Mouse (Mus musculus): Measurements from ENCODE around the gene Lmx1b. TPM values are rescaled to one million over a fixed set of nuclear protein-coding genes. Genes with fewer than 3 reads are reported as not detected.

Lmx1b gene
- polyA plus RNA-seq, 1 experiment from 2014 or later: 0.94 TPM

DNA sequence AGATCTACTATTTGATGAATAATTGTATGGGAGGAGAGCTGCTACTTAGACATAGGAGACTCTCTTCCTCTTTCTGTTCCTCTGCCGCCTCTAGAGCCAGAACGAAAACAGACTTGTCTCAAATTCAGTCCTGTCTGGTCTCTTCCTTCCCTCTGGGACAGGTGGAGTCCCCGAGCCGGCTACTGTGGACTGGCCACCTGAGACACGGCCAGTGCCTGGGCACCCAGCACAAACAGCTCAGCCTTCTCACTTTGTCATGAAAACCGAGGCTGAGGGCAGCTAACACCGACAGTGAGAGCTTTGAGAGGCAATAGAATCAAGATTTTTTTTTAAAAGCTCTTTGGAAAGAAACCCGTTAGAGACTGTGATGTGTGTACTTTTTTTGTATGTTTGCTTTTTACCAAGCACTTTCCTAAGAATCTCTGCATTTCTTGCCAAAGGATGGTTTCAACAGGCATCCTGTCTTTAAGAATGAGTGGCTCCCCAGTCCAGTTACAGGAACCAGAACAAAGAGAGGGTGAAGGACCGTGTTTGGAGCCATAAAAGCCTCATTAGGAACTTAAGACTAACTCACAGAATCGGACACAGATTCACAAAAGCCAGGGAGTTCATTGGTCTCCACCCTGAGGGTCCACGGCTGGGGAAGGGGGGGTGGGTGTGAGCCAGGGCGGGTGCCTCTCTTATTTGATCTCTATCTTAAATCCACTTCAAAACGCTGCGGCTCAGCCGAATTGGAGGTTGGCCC is 5.4 kb upstream of the Lmx1b start:
- Histone ChIP-seq H3K4me2 (replicated peaks; ENCODE audit: low read depth, low read length) (no peak overlapping the region), H3K36me3 (ENCODE audit: insufficient read depth, low read length) (no peaks in the 10 kb centered on the region), H3K4me1 (ENCODE audit: insufficient read depth, low read length) (peaks cover 26% of the 10 kb centered on the region), H3K27ac (ENCODE audit: low read length) (no peak overlapping the region), H3K9me3 (ENCODE audit: low read length) (no peaks in the 10 kb centered on the region), H3K9ac (replicated peaks; ENCODE audit: low read length) (no peak overlapping the region), H3K4me3 (ENCODE audit: low read length) (no peak overlapping the region), H3K27me3 (ENCODE audit: insufficient read depth, low read length) (peaks cover 74% of the 10 kb centered on the region)
- 15% methylated on average over 15 of the region's 15 CpGs for WGBS
- no peak for ATAC-seq (ENCODE audit: low FRiP score, low TSS enrichment)

GRCm38 (mm10) chr2:33643721-33644713 is 3.7 kb upstream of the Lmx1b start:
- Histone ChIP-seq H3K4me2 (replicated peaks; ENCODE audit: low read depth, low read length) (no peak overlapping the region), H3K27ac (ENCODE audit: low read length) (no peak overlapping the region), H3K27me3 (ENCODE audit: insufficient read depth, low read length) (peaks cover 90% of the 10 kb centered on the region), H3K9me3 (ENCODE audit: low read length) (no peaks in the 10 kb centered on the region), H3K4me3 (ENCODE audit: low read length) (no peak overlapping the region), H3K4me1 (ENCODE audit: insufficient read depth, low read length) (peaks cover 27% of the 10 kb centered on the region), H3K9ac (replicated peaks; ENCODE audit: low read length) (no peak overlapping the region), H3K36me3 (ENCODE audit: insufficient read depth, low read length) (no peaks in the 10 kb centered on the region)
- WGBS: 24% methylated on average over 50 of the region's 50 CpGs
- no peak for ATAC-seq (ENCODE audit: low FRiP score, low TSS enrichment)

GRCm38 (mm10) chr2:33642650-33643458 is 2.5 kb upstream of the Lmx1b start:
- ATAC-seq (ENCODE audit: low FRiP score, low TSS enrichment): peak; percentile 51; the same call in 1 of the 2 replicates
- WGBS: 2% methylated on average over 42 of the region's 42 CpGs
- Histone ChIP-seq H3K9ac (replicated peaks; ENCODE audit: low read length) (no peak overlapping the region), H3K4me3 (ENCODE audit: low read length) (peak overlapping the region; percentile 31), H3K36me3 (ENCODE audit: insufficient read depth, low read length) (no peaks in the 10 kb centered on the region), H3K27me3 (ENCODE audit: insufficient read depth, low read length) (peaks cover 100% of the 10 kb centered on the region), H3K4me2 (replicated peaks; ENCODE audit: low read depth, low read length) (peak overlapping the region; percentile 70), H3K9me3 (ENCODE audit: low read length) (no peaks in the 10 kb centered on the region), H3K4me1 (ENCODE audit: insufficient read depth, low read length) (peaks cover 23% of the 10 kb centered on the region), H3K27ac (ENCODE audit: low read length) (no peak overlapping the region)

- peak overlapping the region; percentile 70 for H3K4me2 ChIP-seq (replicated peaks; ENCODE audit: low read depth, low read length)
- 0 out of 2 replicates have a peak, but pooled peaks have one; percentile 10 for ATAC-seq (ENCODE audit: low FRiP score, low TSS enrichment)
Observed at GRCm38 (mm10) chr2:33641859-33642571, 1.7 kb upstream of the Lmx1b start.

DNA sequence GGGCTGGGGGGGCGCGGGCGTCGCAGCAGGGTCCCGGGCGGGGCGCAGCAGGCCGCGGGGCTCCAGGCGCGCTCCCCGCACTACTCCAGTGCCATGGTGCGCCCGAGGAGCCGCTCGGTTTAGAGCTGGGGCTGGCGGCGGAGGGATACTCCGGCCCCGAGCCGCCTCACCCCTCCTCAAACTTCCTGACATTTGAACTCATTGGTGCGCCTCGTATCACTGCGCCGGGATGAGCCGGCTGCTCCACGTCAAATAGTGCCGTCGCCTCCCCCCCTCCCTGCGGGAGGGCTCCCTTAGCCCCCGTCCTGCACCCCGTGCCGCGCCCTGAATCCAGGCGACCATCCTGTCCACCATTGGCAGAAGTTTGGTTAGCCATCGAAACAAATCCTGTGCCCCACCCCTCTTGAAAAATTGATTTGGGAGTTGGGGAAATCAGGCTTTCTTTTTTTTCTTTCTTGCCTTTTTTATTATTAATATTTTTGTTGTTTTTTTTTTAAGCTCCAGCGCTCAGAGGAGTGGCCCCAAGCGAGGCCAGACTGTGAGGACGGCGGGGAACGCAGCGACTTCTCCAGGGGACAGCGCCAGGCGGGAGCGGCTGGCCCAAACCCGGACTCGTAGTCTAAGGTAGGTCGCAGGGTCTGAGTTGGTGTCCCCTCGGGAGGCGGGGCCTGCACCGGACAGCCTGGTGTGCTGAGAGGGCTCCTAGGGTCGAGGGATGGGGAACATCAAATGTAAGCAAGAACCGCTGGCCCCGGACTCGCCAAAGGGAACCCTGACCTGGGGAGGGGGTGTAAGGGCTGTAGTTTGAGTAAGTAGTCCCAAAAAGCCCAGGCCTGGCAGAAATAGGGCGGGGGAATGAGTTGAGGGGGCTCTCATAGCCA is 907 bp upstream of the Lmx1b start:
- Histone ChIP-seq H3K9ac (replicated peaks; ENCODE audit: low read length) (peak overlapping the region; percentile 61), H3K36me3 (ENCODE audit: insufficient read depth, low read length) (no peaks in the 10 kb centered on the region), H3K4me1 (ENCODE audit: insufficient read depth, low read length) (peaks cover 23% of the 10 kb centered on the region), H3K27me3 (ENCODE audit: insufficient read depth, low read length) (peaks cover 96% of the 10 kb centered on the region), H3K4me3 (ENCODE audit: low read length) (peak overlapping the region; percentile 50), H3K4me2 (replicated peaks; ENCODE audit: low read depth, low read length) (peak overlapping the region; percentile 70), H3K27ac (ENCODE audit: low read length) (no peak overlapping the region), H3K9me3 (ENCODE audit: low read length) (no peaks in the 10 kb centered on the region)
- under 1% methylated on average over 53 of the region's 56 CpGs for WGBS
- peak; percentile 65; the same call in 1 of the 2 replicates for ATAC-seq (ENCODE audit: low FRiP score, low TSS enrichment)

More at GRCm38 (mm10) chr2:33641859-33642571, 1.7 kb upstream of the Lmx1b start:
- Histone ChIP-seq H3K4me3 (ENCODE audit: low read length) (peak overlapping the region; percentile 50), H3K36me3 (ENCODE audit: insufficient read depth, low read length) (no peaks in the 10 kb centered on the region), H3K27me3 (ENCODE audit: insufficient read depth, low read length) (peaks cover 99% of the 10 kb centered on the region), H3K9me3 (ENCODE audit: low read length) (no peaks in the 10 kb centered on the region), H3K27ac (ENCODE audit: low read length) (no peak overlapping the region), H3K4me1 (ENCODE audit: insufficient read depth, low read length) (peaks cover 23% of the 10 kb centered on the region), H3K9ac (replicated peaks; ENCODE audit: low read length) (peak overlapping the region; percentile 19; the same call in 1 of the 2 replicates)
- under 1% methylated on average over 41 of the region's 41 CpGs for WGBS

DNA sequence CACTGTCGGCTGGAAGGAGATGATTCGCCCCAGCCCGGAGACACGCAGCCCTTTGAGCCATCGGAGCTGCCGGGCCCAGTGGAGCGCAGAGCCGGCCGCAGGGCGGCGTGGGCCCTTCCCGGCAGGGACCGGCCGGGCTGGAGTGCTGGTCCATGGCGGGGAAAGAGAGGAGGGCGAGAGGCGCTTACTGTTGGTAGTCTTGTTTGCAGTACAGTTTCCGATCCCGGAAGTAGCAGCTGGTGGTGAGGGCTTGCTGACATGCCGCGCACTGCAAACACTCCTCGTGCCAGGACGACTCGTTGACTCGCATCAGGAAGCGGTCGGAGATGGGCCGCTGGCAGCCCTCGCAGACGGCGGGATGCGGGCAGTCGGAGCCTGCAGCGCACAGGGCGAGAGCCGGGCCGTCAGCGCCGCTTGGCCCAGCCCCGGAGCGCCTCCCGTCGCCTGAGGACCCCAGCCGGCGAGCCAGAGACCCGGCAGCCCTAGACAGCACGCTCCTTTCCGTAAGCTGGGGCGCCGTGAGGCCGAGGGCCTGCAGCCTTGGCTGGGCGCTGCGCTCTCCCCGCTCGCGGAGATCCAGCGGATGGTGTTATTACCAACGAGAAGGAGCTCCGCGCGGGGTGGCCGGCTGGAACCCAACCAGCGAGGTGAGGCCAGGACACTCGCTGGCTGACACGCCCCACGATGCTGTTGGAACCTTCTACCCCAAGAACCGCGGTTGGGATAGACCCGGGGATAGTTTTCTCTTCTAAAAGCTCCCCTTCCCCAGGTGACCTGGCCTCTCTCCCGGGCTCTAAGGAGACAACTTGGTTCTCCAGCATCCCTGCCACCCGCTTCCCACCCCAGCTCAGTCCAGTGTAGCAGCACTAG is 775 bp downstream of the Lmx1b start:
- Histone ChIP-seq H3K4me1 (ENCODE audit: insufficient read depth, low read length) (peaks cover 27% of the 10 kb centered on the region), H3K4me3 (ENCODE audit: low read length) (peak overlapping the region; percentile 50), H3K27me3 (ENCODE audit: insufficient read depth, low read length) (peaks cover 96% of the 10 kb centered on the region), H3K9me3 (ENCODE audit: low read length) (no peaks in the 10 kb centered on the region), H3K27ac (ENCODE audit: low read length) (no peak overlapping the region), H3K9ac (replicated peaks; ENCODE audit: low read length) (peak overlapping the region; percentile 61), H3K36me3 (ENCODE audit: insufficient read depth, low read length) (no peaks in the 10 kb centered on the region), H3K4me2 (replicated peaks; ENCODE audit: low read depth, low read length) (peak overlapping the region; percentile 70)
- ATAC-seq (ENCODE audit: low FRiP score, low TSS enrichment): peak; percentile 43; the same call in 1 of the 2 replicates
- under 1% methylated on average over 70 of the region's 71 CpGs for WGBS

DNA sequence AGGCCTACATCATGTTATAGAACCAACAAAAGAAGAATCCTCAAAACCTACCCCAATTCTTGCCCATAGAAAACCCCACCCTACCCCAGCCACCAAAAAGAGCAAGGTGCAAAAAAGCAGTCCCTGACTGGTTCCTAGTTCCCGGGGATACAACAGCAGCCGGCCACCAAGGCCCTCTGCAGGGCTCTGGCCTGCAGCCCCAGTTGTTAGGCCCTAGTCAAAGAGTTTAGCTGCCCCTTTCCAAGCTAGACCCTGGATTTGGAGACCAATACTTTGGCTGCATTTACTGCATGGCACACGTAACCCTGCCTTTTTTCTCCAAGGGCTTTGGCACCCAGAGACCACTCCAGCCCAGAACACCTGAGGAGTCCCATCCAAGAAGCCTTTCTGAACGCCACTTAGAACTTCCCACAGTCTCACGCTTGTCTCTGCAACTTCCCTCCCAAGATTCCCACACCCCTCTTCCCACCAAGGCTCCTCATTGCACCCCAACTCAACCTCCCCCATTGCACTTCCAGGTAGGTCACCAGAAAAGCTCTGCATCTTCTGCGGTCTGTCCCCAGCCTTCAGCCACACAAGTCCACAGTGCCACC is 2.1 kb downstream of the Lmx1b start:
- Histone ChIP-seq H3K27ac (ENCODE audit: low read length) (no peak overlapping the region), H3K27me3 (ENCODE audit: insufficient read depth, low read length) (peaks cover 96% of the 10 kb centered on the region), H3K9me3 (ENCODE audit: low read length) (no peaks in the 10 kb centered on the region), H3K4me2 (replicated peaks; ENCODE audit: low read depth, low read length) (peak overlapping the region; percentile 70), H3K9ac (replicated peaks; ENCODE audit: low read length) (no peak overlapping the region), H3K4me1 (ENCODE audit: insufficient read depth, low read length) (peaks cover 27% of the 10 kb centered on the region), H3K4me3 (ENCODE audit: low read length) (0 out of 2 replicates have a peak overlapping the region, but pooled peaks have one; percentile 50), H3K36me3 (ENCODE audit: insufficient read depth, low read length) (no peaks in the 10 kb centered on the region)
- no peak for ATAC-seq (ENCODE audit: low FRiP score, low TSS enrichment)
- 50% methylated on average over 6 of the region's 6 CpGs for WGBS
